Comparison of ENCODE assay signal across 8 mouse cellular contexts in genomic region chr4:117097969-117098763, GRCm38 (mm10). TPM values are rescaled to one million over a fixed set of nuclear protein-coding genes. Genes with fewer than 3 reads are reported as not detected.
DNase-seq lines count a peak whose midpoint lies in the region; ATAC-seq and TF ChIP-seq lines count a peak whose summit lies in the region.

No protein-coding gene starts in this region.

- H3K27me3 ChIP-seq in limb, embryonic 12.5 days = peaks cover 3% of the 10 kb centered on the region; the same call in 1 of the 2 replicates
- H3K27me3 ChIP-seq in stomach, embryonic 16.5 days (ENCODE audit: control insufficient read depth, insufficient read depth, low read length) = no peaks in the 10 kb centered on the region

- DNase-seq in gastrocnemius, adult 2 months = peak; percentile 46
- DNase-seq in gastrocnemius, adult 18-20 months (ENCODE audit: low spot score) = no peak
- DNase-seq in lung, postnatal 10 days = peak; percentile 36
- no peak for DNase-seq in lung, postnatal 14 days
- no peak for DNase-seq in left cerebral cortex, postnatal 4 days
- DNase-seq in adrenal gland, postnatal 4 days (ENCODE audit: low spot score in 2 of 2) = no peak

- H3K9ac ChIP-seq in limb, embryonic 12.5 days (replicated peaks) = no peak overlapping the region
- no peak overlapping the region for H3K9ac ChIP-seq in stomach, embryonic 16.5 days (ENCODE audit: low read length)

- peak overlapping the region; percentile 57 for H3K27ac ChIP-seq in gastrocnemius, adult 2 months
- peak overlapping the region; percentile 62; the same call in 1 of the 2 replicates for H3K27ac ChIP-seq in limb, embryonic 12.5 days
- peak overlapping the region; percentile 67 for H3K27ac ChIP-seq in stomach, embryonic 16.5 days (ENCODE audit: low read length)

- TF ChIP-seq CTCF in gastrocnemius, adult 2 months (IDR thresholded peaks at IDR 0.05) = no peak

- H3K4me2 ChIP-seq in limb, embryonic 12.5 days = peak overlapping the region; percentile 95
- peak overlapping the region; percentile 67 for H3K4me2 ChIP-seq in stomach, embryonic 16.5 days (ENCODE audit: low read depth, low read length)

- ATAC-seq in limb, embryonic 12.5 days (ENCODE audit: insufficient number of reproducible peaks, insufficient read depth, low FRiP score, low TSS enrichment, low read depth) = no peak
- ATAC-seq in stomach, embryonic 16.5 days (ENCODE audit: insufficient read depth, low FRiP score) = peak; percentile 55; the same call in 1 of the 2 replicates

- WGBS in limb, embryonic 12.5 days = 53% methylated on average over 8 of the region's 8 CpGs
- WGBS in stomach, embryonic 16.5 days = 45% methylated on average over 8 of the region's 8 CpGs

- intact Hi-C loops in gastrocnemius, adult 2 months (cut with DNase I) = no loop called here
- intact Hi-C loops in left cerebral cortex, postnatal 4 days (cut with DNase I) = no loop called here

- peaks cover 37% of the 10 kb centered on the region for H3K4me1 ChIP-seq in limb, embryonic 12.5 days (replicated peaks)
- H3K4me1 ChIP-seq in stomach, embryonic 16.5 days (ENCODE audit: control insufficient read depth, insufficient read depth, low read length) = peaks cover 12% of the 10 kb centered on the region; the same call in 1 of the 2 replicates

- peak overlapping the region; percentile 21; the same call in 1 of the 2 replicates for H3K4me3 ChIP-seq in gastrocnemius, adult 2 months
- H3K4me3 ChIP-seq in limb, embryonic 12.5 days (replicated peaks) = 0 out of 2 replicates have a peak overlapping the region, but pooled peaks have one; percentile 68
- H3K4me3 ChIP-seq in stomach, embryonic 16.5 days (replicated peaks; ENCODE audit: low read length) = peak overlapping the region; percentile 61; the same call in 1 of the 2 replicates

- H3K36me3 ChIP-seq in limb, embryonic 12.5 days = peaks cover 12% of the 10 kb centered on the region
- no peaks in the 10 kb centered on the region for H3K36me3 ChIP-seq in stomach, embryonic 16.5 days (ENCODE audit: control insufficient read depth, insufficient read depth, low read length)

- H3K9me3 ChIP-seq in limb, embryonic 12.5 days = no peaks in the 10 kb centered on the region
- no peaks in the 10 kb centered on the region for H3K9me3 ChIP-seq in stomach, embryonic 16.5 days (replicated peaks; ENCODE audit: control insufficient read depth, low read length)

RNA-seq across cellular contexts. Expression of gene Ptch2, which starts 2.3 kb away (rescaled TPM):
- total RNA-seq in gastrocnemius, adult 2 months (2021) = under 1 TPM; 0.22 to 0.54 TPM
- total RNA-seq in gastrocnemius, adult 18-20 months (2021) = under 1 TPM; 0.21 to 0.52 TPM
- polyA plus RNA-seq in limb, embryonic 12.5 days (2016; fragmentation: Nextera tagmentation; extraction: Ambion mirVana) = 5.4 and 6.4 TPM in 2 replicates
- 7.0 and 7.3 TPM in 2 replicates for polyA plus RNA-seq in stomach, embryonic 16.5 days (2015; fragmentation: Nextera tagmentation; extraction: Ambion mirVana)
- 1 to 10 TPM; 5.8 to 6.5 TPM for total RNA-seq in left cerebral cortex, postnatal 4 days (2021)
- total RNA-seq in adrenal gland, postnatal 4 days (2021) = 10 to 100 TPM; 13.3 to 14.2 TPM

RNA-seq across cellular contexts. Expression of gene Btbd19, which starts 27.4 kb away (rescaled TPM):
- total RNA-seq in gastrocnemius, adult 2 months (2021) = 1 to 10 TPM; 2.3 to 2.5 TPM
- total RNA-seq in gastrocnemius, adult 18-20 months (2021) = 1 to 10 TPM; 1.5 to 2.3 TPM
- polyA plus RNA-seq in limb, embryonic 12.5 days (2016; fragmentation: Nextera tagmentation; extraction: Ambion mirVana) = 4.2 and 5.1 TPM in 2 replicates
- 6.5 and 6.6 TPM in 2 replicates for polyA plus RNA-seq in stomach, embryonic 16.5 days (2015; fragmentation: Nextera tagmentation; extraction: Ambion mirVana)
- 1 to 10 TPM; 8.0 to 8.4 TPM for total RNA-seq in left cerebral cortex, postnatal 4 days (2021)
- total RNA-seq in adrenal gland, postnatal 4 days (2021) = 10 to 100 TPM in 1 of 2 experiments, 1 to 10 TPM in 1; 9.1 to 10.8 TPM

RNA-seq across cellular contexts. Expression of gene Tctex1d4, which starts 28.4 kb away (rescaled TPM):
- not detected for total RNA-seq in gastrocnemius, adult 2 months (2021)
- not detected for total RNA-seq in gastrocnemius, adult 18-20 months (2021)
- not detected in 2 replicates for polyA plus RNA-seq in limb, embryonic 12.5 days (2016; fragmentation: Nextera tagmentation; extraction: Ambion mirVana)
- polyA plus RNA-seq in stomach, embryonic 16.5 days (2015; fragmentation: Nextera tagmentation; extraction: Ambion mirVana) = 0.22 TPM in 1 of 2 replicates, not detected in the other
- total RNA-seq in left cerebral cortex, postnatal 4 days (2021) = under 1 TPM; 0.52 to 0.58 TPM
- total RNA-seq in adrenal gland, postnatal 4 days (2021) = not detected

RNA-seq across cellular contexts. Expression of gene Plk3, which starts 35.6 kb away (rescaled TPM):
- total RNA-seq in gastrocnemius, adult 2 months (2021) = under 1 TPM; 0.73 to 0.74 TPM
- total RNA-seq in gastrocnemius, adult 18-20 months (2021) = 1 to 10 TPM in 1 of 2 experiments, under 1 TPM in 1; 0.25 to 1.7 TPM
- 2.5 and 2.7 TPM in 2 replicates for polyA plus RNA-seq in limb, embryonic 12.5 days (2016; fragmentation: Nextera tagmentation; extraction: Ambion mirVana)
- 3.4 and 5.0 TPM in 2 replicates for polyA plus RNA-seq in stomach, embryonic 16.5 days (2015; fragmentation: Nextera tagmentation; extraction: Ambion mirVana)
- total RNA-seq in left cerebral cortex, postnatal 4 days (2021) = 10 to 100 TPM; 19.4 to 21.4 TPM
- total RNA-seq in adrenal gland, postnatal 4 days (2021) = 1 to 10 TPM; 4.8 to 5.7 TPM

RNA-seq across cellular contexts. Expression of gene Rps8, which starts 57.9 kb away (rescaled TPM):
- total RNA-seq in gastrocnemius, adult 2 months (2021) = 100 to 1,000 TPM; 527 to 622 TPM
- 100 to 1,000 TPM; 498 to 543 TPM for total RNA-seq in gastrocnemius, adult 18-20 months (2021)
- polyA plus RNA-seq in limb, embryonic 12.5 days (2016; fragmentation: Nextera tagmentation; extraction: Ambion mirVana) = 892 and 981 TPM in 2 replicates
- polyA plus RNA-seq in stomach, embryonic 16.5 days (2015; fragmentation: Nextera tagmentation; extraction: Ambion mirVana) = 671 and 829 TPM in 2 replicates
- total RNA-seq in left cerebral cortex, postnatal 4 days (2021) = 100 to 1,000 TPM; 774 to 852 TPM
- total RNA-seq in adrenal gland, postnatal 4 days (2021) = 1,000 to 10,000 TPM; 1,506 to 1,548 TPM

Comparison
In these comparisons a context has a peak if more than half of its experiments do, and no peak if none do; other contexts are left out.
1. DNase-seq: peak in gastrocnemius, adult 2 months (single experiment) and lung, postnatal 10 days (single experiment); none in gastrocnemius, adult 18-20 months (single experiment), lung, postnatal 14 days (single experiment), left cerebral cortex, postnatal 4 days (single experiment) and adrenal gland, postnatal 4 days (0 of 2).
2. RNA of gene Ptch2, which starts 2.3 kb away (total RNA-seq): 13.3 to 14.2 TPM in adrenal gland, postnatal 4 days and 5.8 to 6.5 TPM in left cerebral cortex, postnatal 4 days; 0.22 to 0.54 TPM in gastrocnemius, adult 2 months and 0.21 to 0.52 TPM in gastrocnemius, adult 18-20 months; every median in the first group is over 4 times any median in the second.
3. Peak in every context shown above with its lines, with median percentiles within 50 percentile points of each other: H3K27ac ChIP-seq and H3K4me3 ChIP-seq.